Mouse (Mus musculus) lung, embryonic 16.5 days (tissue): ENCODE results near the gene Stk24. TPM values are rescaled to one million over a fixed set of nuclear protein-coding genes. Genes with fewer than 3 reads are reported as not detected.

Experiments used
- ATAC-seq: fragments of 200-750 bp; cut with Nextera tagmentation; 2 replicates; pipeline ENCODE4 v1.8.0; 2017; ENCODE audit warnings: low read depth, mild to moderate bottlenecking, moderate library complexity
- H3K27ac ChIP-seq: fragments of 300-500 bp; sonication (generic); 2 replicates; pipeline ENCODE4 v1.5.1; 2014; ENCODE audit warnings: mild to moderate bottlenecking, control low read depth, low read length
- H3K27me3 ChIP-seq: fragments of 300-500 bp; sonication (generic); 2 replicates; pipeline ENCODE4 v1.6.1; 2014; ENCODE audit warnings: low read depth, low read length, mixed read lengths; ENCODE audit not compliant: control insufficient read depth, insufficient read depth
- H3K36me3 ChIP-seq: fragments of 300-500 bp; sonication (generic); 2 replicates; pipeline ENCODE4 v1.6.1; 2014; ENCODE audit warnings: low read length; ENCODE audit not compliant: control insufficient read depth, insufficient read depth
- H3K4me1 ChIP-seq: fragments of 300-500 bp; sonication (generic); replicated peaks from 2 replicates; pipeline ENCODE4 v1.6.1; 2014; ENCODE audit warnings: low read length, mixed read lengths; ENCODE audit not compliant: control insufficient read depth, insufficient read depth
- H3K4me2 ChIP-seq: fragments of 300-500 bp; sonication (generic); 2 replicates; pipeline ENCODE4 v1.6.1; 2014; ENCODE audit warnings: low read depth, low read length, control low read depth
- H3K4me3 ChIP-seq: fragments of 300-500 bp; sonication (generic); 2 replicates; pipeline ENCODE4 v1.5.1; 2014; ENCODE audit warnings: mild to moderate bottlenecking, low read length, control low read depth
- H3K9ac ChIP-seq: fragments of 300-500 bp; sonication (generic); 2 replicates; pipeline ENCODE4 v1.6.1; 2014; ENCODE audit warnings: low read length, control low read depth
- H3K9me3 ChIP-seq: fragments of 300-500 bp; sonication (generic); 2 replicates; pipeline ENCODE4 v1.6.1; 2016; ENCODE audit warnings: low read length; ENCODE audit not compliant: control insufficient read depth
- WGBS: fragments of 180-500 bp; shearing (Covaris S2); extraction: QIAGEN DNeasy Blood & Tissue Kit; methylation state at CpG from one replicate; pipeline ENCODE4 v1.1.7; 2014; 5-methylcytosine and 5-hydroxymethylcytosine counted together
- polyA plus RNA-seq: library from polyadenylated mRNA; unstranded; fragments of >200 nt; fragmentation: Nextera tagmentation; extraction: Ambion mirVana; gene quantifications from 2 replicates; pipeline ENCODE4 v1.2.1, GENCODE M21; 2015

Gene Stk24
- polyA plus RNA-seq, 1 experiment from 2014 or later: 35.9 TPM

GRCm38 (mm10) chr14:121246048-121246731 lies 133.6 kb downstream of the Stk24 start:
- WGBS: 60% methylated on average over 14 of the region's 14 CpGs
- H3K9ac ChIP-seq: no peak overlapping the region

GRCm38 (mm10) chr14:121244104-121244503 lies 135.7 kb downstream of the Stk24 start:
- Histone ChIP-seq H3K27ac (no peak overlapping the region), H3K36me3 (peaks cover 26% of the 10 kb centered on the region), H3K27me3 (no peaks in the 10 kb centered on the region), H3K4me3 (no peak overlapping the region), H3K9ac (no peak overlapping the region), H3K4me1 (peaks cover 12% of the 10 kb centered on the region; the same call in 1 of the 2 replicates), H3K9me3 (no peaks in the 10 kb centered on the region), H3K4me2 (no peak overlapping the region)
- WGBS: 92% methylated on average over 15 of the region's 15 CpGs
- no peak for ATAC-seq

More at GRCm38 (mm10) chr14:121246048-121246731, 133.6 kb downstream of the Stk24 start:
- no peak overlapping the region for H3K27ac ChIP-seq
- H3K27me3 ChIP-seq: no peaks in the 10 kb centered on the region
- no peak for ATAC-seq
- no peaks in the 10 kb centered on the region for H3K9me3 ChIP-seq
- no peak overlapping the region for H3K4me3 ChIP-seq
- peaks cover 21% of the 10 kb centered on the region for H3K36me3 ChIP-seq
- H3K4me2 ChIP-seq: no peak overlapping the region
- peaks cover 8% of the 10 kb centered on the region; the same call in 1 of the 2 replicates for H3K4me1 ChIP-seq

GRCm38 (mm10) chr14:121239386-121239785 lies 140.4 kb downstream of the Stk24 start:
- Histone ChIP-seq H3K4me2 (no peak overlapping the region), H3K27ac (no peak overlapping the region), H3K9me3 (no peaks in the 10 kb centered on the region), H3K9ac (no peak overlapping the region), H3K4me1 (peaks cover 6% of the 10 kb centered on the region; the same call in 1 of the 2 replicates), H3K27me3 (no peaks in the 10 kb centered on the region), H3K4me3 (no peak overlapping the region), H3K36me3 (peaks cover 28% of the 10 kb centered on the region)
- WGBS: 33% methylated on average over 8 of the region's 8 CpGs
- peak; percentile 49 for ATAC-seq

DNA sequence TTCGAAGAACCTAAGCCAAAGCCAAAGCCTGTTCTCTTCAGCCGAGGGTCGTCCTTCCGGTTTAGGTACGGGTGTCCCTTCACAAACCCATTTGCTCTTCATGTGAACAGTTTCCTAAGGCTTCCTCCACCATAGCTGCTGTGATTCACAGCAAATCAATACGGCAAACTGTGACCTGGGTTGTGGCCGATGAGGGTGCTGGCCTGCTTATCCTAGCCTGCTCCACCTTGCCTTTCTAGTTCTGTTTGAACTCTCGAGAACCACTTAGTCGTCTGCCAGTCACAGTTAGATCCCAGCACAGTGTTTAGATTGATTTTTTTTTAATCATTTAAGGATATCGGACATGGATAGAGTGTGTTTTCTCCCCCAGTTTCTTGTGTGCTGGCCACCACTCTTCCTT lies 141.1 kb downstream of the Stk24 start:
- H3K4me1 ChIP-seq: peaks cover 6% of the 10 kb centered on the region; the same call in 1 of the 2 replicates
- no peak overlapping the region for H3K27ac ChIP-seq
- H3K9me3 ChIP-seq: no peaks in the 10 kb centered on the region
- H3K27me3 ChIP-seq: no peaks in the 10 kb centered on the region
- H3K36me3 ChIP-seq: peaks cover 23% of the 10 kb centered on the region
- 66% methylated on average over 10 of the region's 10 CpGs for WGBS
- H3K4me2 ChIP-seq: no peak overlapping the region
- H3K4me3 ChIP-seq: no peak overlapping the region
- ATAC-seq: no peak
- no peak overlapping the region for H3K9ac ChIP-seq

GRCm38 (mm10) chr14:121236736-121237135 lies 143.1 kb downstream of the Stk24 start:
- Histone ChIP-seq H3K27ac (no peak overlapping the region), H3K9ac (no peak overlapping the region), H3K36me3 (peaks cover 24% of the 10 kb centered on the region), H3K27me3 (no peaks in the 10 kb centered on the region), H3K9me3 (no peaks in the 10 kb centered on the region), H3K4me3 (no peak overlapping the region), H3K4me2 (no peak overlapping the region), H3K4me1 (peaks cover 6% of the 10 kb centered on the region; the same call in 1 of the 2 replicates)
- no peak for ATAC-seq
- 89% methylated on average over 4 of the region's 4 CpGs for WGBS

Other genes starting within 250 kb of the Stk24 start
- gene Slc15a1, start 125.2 kb upstream of the Stk24 start, polyA plus RNA-seq: 1.2 and 2.1 TPM in 2 replicates